Mouse (Mus musculus) hindbrain, embryonic 14.5 days (tissue): Measurements from ENCODE around the gene Uba3. TPM values are rescaled to one million over a fixed set of nuclear protein-coding genes. Genes with fewer than 3 reads are reported as not detected.

Source experiments
- ATAC-seq: fragments of 200-750 bp; cut with Nextera tagmentation; 2 replicates; pipeline ENCODE4 v1.8.0; 2017; ENCODE audit warnings: moderate number of reproducible peaks, mild to moderate bottlenecking, moderate TSS enrichment, moderate library complexity; ENCODE audit not compliant: low FRiP score
- DNase-seq: peaks from one replicate; pipeline ENCODE4 v3.0.0-alpha.2; 2015; ENCODE audit warnings: low spot score
- H3K27ac ChIP-seq: fragments of 300-500 bp; sonication (generic); 2 replicates; pipeline ENCODE4 v1.5.1; 2014; ENCODE audit warnings: mild to moderate bottlenecking, moderate library complexity
- H3K27me3 ChIP-seq: fragments of 300-500 bp; sonication (generic); 2 replicates; pipeline ENCODE4 v1.6.1; 2014; ENCODE audit warnings: mild to moderate bottlenecking, low read length, mixed read lengths; ENCODE audit not compliant: control insufficient read depth, insufficient read depth
- H3K36me3 ChIP-seq: fragments of 300-500 bp; sonication (generic); replicated peaks from 2 replicates; pipeline ENCODE4 v1.6.1; 2014; ENCODE audit not compliant: control insufficient read depth, insufficient read depth
- H3K4me1 ChIP-seq: fragments of 300-500 bp; sonication (generic); replicated peaks from 2 replicates; pipeline ENCODE4 v1.6.1; 2014; ENCODE audit warnings: antibody characterized with exemption, low read length, mixed read lengths; ENCODE audit not compliant: control insufficient read depth, insufficient read depth
- H3K4me2 ChIP-seq: fragments of 300-500 bp; sonication (generic); replicated peaks from 2 replicates; pipeline ENCODE4 v1.6.1; 2014; ENCODE audit warnings: mild to moderate bottlenecking, moderate library complexity
- H3K4me3 ChIP-seq: fragments of 300-500 bp; sonication (generic); replicated peaks from 2 replicates; pipeline ENCODE4 v1.5.1; 2014; ENCODE audit warnings: mild to moderate bottlenecking, low read length
- H3K9ac ChIP-seq: fragments of 300-500 bp; sonication (generic); 2 replicates; pipeline ENCODE4 v1.6.1; 2014
- H3K9me3 ChIP-seq: fragments of 300-500 bp; sonication (generic); 2 replicates; pipeline ENCODE4 v1.6.1; 2016; ENCODE audit warnings: low read length; ENCODE audit not compliant: control insufficient read depth
- WGBS: fragments of 180-500 bp; shearing (Covaris S2); extraction: QIAGEN DNeasy Blood & Tissue Kit; methylation state at CpG from one replicate; pipeline ENCODE4 v1.1.7; 2014; 5-methylcytosine and 5-hydroxymethylcytosine counted together
- polyA plus RNA-seq: library from polyadenylated mRNA; unstranded; fragments of >200 nt; fragmentation: Nextera tagmentation; extraction: Ambion mirVana; gene quantifications from 2 replicates; pipeline ENCODE4 v1.2.1, GENCODE M21; 2014

The Uba3 gene
- polyA plus RNA-seq, 1 experiment from 2014 or later: 95.8 TPM

GRCm38 (mm10) chr6:97204952-97205351 is 495 bp downstream of the Uba3 start:
- peaks cover 5% of the 10 kb centered on the region; the same call in 1 of the 2 replicates for H3K36me3 ChIP-seq
- no peaks in the 10 kb centered on the region for H3K27me3 ChIP-seq
- peak overlapping the region; percentile 72 for H3K4me2 ChIP-seq
- under 1% methylated on average over 16 of the region's 16 CpGs for WGBS
- H3K9ac ChIP-seq: peak overlapping the region; percentile 85
- H3K4me3 ChIP-seq: peak overlapping the region; percentile 77
- peak overlapping the region; percentile 84 for H3K27ac ChIP-seq
- H3K4me1 ChIP-seq: peaks cover 14% of the 10 kb centered on the region
- no peaks in the 10 kb centered on the region for H3K9me3 ChIP-seq
- DNase-seq: no peak
- ATAC-seq: peak; percentile 41

DNA sequence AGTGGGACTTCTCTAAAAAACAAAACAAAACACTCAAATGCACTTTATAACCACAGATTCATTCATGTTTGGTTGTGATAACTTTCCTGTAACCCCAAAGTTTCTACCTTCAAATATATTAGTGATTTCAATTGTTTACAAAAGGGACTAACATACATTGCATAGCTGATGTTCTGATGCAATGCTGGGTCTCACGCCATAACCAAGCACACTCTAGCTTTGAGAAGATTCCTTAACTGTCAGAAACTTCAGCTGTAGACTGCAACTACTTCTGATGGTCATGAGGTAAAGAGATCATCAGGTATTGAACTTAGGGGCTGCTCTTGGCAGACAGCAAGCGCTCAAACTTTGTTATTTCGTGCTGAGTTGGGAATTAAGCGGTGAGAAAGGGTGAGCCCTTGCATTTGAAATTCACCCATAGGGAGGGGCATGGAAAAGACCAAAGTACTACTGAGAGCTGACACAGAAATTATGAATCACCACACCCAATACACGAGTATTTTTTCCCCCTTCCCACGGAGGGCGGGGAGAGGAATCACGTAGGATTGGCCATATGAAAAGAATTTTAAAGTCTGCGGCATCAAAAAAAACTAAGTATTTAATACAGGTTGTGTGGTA is 1.1 kb downstream of the Uba3 start:
- ATAC-seq (no peak), DNase-seq (no peak)
- Histone ChIP-seq H3K4me2 (peak overlapping the region; percentile 72), H3K36me3 (peaks cover 5% of the 10 kb centered on the region; the same call in 1 of the 2 replicates), H3K9ac (peak overlapping the region; percentile 85), H3K4me1 (peaks cover 14% of the 10 kb centered on the region), H3K4me3 (peak overlapping the region; percentile 77), H3K27me3 (no peaks in the 10 kb centered on the region), H3K27ac (no peak overlapping the region), H3K9me3 (no peaks in the 10 kb centered on the region)
- 14% methylated on average over 9 of the region's 9 CpGs for WGBS

GRCm38 (mm10) chr6:97202477-97202876 is 3.0 kb downstream of the Uba3 start:
- H3K27me3 ChIP-seq: no peaks in the 10 kb centered on the region
- ATAC-seq: no peak
- H3K4me3 ChIP-seq: no peak overlapping the region
- H3K4me1 ChIP-seq: peaks cover 14% of the 10 kb centered on the region
- no peak for DNase-seq
- no peaks in the 10 kb centered on the region for H3K9me3 ChIP-seq
- H3K9ac ChIP-seq: no peak overlapping the region
- no peak overlapping the region for H3K27ac ChIP-seq
- H3K4me2 ChIP-seq: no peak overlapping the region
- 90% methylated on average over 3 of the region's 3 CpGs for WGBS
- peaks cover 13% of the 10 kb centered on the region for H3K36me3 ChIP-seq

GRCm38 (mm10) chr6:97200437-97200836 is 5.0 kb downstream of the Uba3 start:
- no peak overlapping the region for H3K4me3 ChIP-seq
- H3K36me3 ChIP-seq: peaks cover 33% of the 10 kb centered on the region
- DNase-seq: no peak
- H3K9ac ChIP-seq: no peak overlapping the region
- no peak overlapping the region for H3K27ac ChIP-seq
- WGBS: 36% methylated on average over 3 of the region's 3 CpGs
- H3K27me3 ChIP-seq: no peaks in the 10 kb centered on the region
- ATAC-seq: no peak
- no peaks in the 10 kb centered on the region for H3K9me3 ChIP-seq
- no peak overlapping the region for H3K4me2 ChIP-seq
- H3K4me1 ChIP-seq: peaks cover 14% of the 10 kb centered on the region

- peaks cover 15% of the 10 kb centered on the region for H3K4me1 ChIP-seq
- H3K4me2 ChIP-seq: peak overlapping the region; percentile 71
- WGBS: 11% methylated on average over 11 of the region's 11 CpGs
- peak overlapping the region; percentile 76 for H3K27ac ChIP-seq
- no peaks in the 10 kb centered on the region for H3K9me3 ChIP-seq
- peak overlapping the region; percentile 87 for H3K9ac ChIP-seq
- peaks cover 22% of the 10 kb centered on the region for H3K36me3 ChIP-seq
- peak; percentile 29 for DNase-seq
- H3K4me3 ChIP-seq: peak overlapping the region; percentile 69
- peak; percentile 64; the same call in 1 of the 2 replicates for ATAC-seq
- no peaks in the 10 kb centered on the region for H3K27me3 ChIP-seq
Measured at GRCm38 (mm10) chr6:97179367-97179828, 26.0 kb downstream of the Uba3 start.

DNA sequence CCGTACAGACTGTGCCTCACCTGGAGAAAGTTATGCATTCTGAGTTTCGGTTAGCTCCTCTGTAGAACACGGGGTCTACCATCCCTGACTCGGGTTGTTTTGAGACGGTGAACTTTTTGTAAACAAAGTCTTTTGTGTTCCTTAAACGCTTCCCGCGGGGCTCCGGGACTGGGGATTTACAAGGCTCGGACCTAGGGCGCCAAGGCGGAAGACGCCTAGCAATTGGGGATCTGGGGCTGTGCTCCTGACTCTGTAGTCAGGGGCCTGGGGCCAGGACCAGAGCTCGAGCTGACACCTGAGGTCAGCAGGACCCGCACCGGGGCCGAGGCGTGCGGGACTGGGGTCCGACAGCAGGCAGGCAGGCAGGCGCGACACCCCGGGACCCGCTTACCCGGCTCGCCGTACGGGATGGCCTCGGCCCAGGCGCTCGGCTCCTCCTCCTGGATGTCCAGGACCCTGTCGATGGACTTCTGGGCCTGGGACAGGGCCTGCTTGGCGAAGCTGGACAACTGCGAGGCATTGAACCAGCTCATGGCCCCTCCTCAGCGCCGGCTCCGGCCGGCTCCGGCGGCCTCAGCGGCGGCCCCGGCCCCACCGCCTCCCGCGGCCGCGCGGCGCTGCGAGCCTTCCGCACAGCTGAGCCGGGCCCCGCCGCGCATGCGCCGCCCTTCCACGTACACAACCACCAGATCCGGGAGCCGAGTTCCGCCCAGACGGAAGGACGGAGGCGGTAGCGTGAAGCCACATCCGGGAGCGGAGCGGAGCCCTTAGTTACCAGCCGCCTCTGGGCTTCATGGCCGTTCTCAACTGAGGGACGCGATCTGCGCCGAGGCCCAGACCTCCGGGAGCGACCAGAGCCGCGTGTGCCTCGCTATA is 26.7 kb downstream of the Uba3 start, which contains the start of gene Tmf1:
Gene Tmf1 (minus strand): TSS at position 632 of the 876 bp plus-strand sequence.
- H3K27ac ChIP-seq: peak within 1 kb of the TSS; percentile 83
- peak within 1 kb of the TSS; percentile 71 for H3K4me2 ChIP-seq
- H3K4me1 ChIP-seq: peaks cover 15% of the 10 kb centered on the region
- WGBS: under 1% methylated on average over 66 of the region's 80 CpGs
- peak within 1 kb of the TSS; percentile 69 for H3K4me3 ChIP-seq
- DNase-seq (peak; percentile 97), ATAC-seq (peak; percentile 97)
- H3K27me3 ChIP-seq: no peaks in the 10 kb centered on the region
- peaks cover 19% of the 10 kb centered on the region for H3K36me3 ChIP-seq
- H3K9ac ChIP-seq: peak within 1 kb of the TSS; percentile 87
- no peaks in the 10 kb centered on the region for H3K9me3 ChIP-seq

DNA sequence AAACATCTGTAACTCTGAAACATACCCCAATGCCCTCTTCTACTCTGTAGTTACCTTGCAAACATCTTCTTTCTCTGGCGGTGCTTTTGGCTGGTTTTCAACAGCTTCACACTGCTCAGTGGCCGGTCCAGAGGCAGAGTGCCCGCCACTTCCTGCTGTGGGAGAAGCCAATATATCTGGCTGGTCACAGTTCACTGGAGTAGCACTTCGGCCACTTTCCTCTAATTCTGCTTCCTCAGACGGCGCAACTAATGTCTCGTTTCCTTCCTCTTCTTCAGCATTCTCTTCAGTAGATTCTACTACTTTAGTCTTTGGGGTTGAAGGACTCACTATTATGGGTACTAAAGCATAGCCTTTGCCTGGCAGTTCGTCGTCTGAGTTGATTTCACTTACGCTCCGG is 29.7 kb downstream of the Uba3 start:
- 85% methylated on average over 11 of the region's 11 CpGs for WGBS
- ATAC-seq: no peak
- Histone ChIP-seq H3K4me1 (peaks cover 15% of the 10 kb centered on the region), H3K9ac (no peak overlapping the region), H3K4me3 (no peak overlapping the region), H3K36me3 (peaks cover 38% of the 10 kb centered on the region), H3K27ac (no peak overlapping the region), H3K9me3 (no peaks in the 10 kb centered on the region), H3K27me3 (no peaks in the 10 kb centered on the region), H3K4me2 (no peak overlapping the region)
- no peak for DNase-seq

DNA sequence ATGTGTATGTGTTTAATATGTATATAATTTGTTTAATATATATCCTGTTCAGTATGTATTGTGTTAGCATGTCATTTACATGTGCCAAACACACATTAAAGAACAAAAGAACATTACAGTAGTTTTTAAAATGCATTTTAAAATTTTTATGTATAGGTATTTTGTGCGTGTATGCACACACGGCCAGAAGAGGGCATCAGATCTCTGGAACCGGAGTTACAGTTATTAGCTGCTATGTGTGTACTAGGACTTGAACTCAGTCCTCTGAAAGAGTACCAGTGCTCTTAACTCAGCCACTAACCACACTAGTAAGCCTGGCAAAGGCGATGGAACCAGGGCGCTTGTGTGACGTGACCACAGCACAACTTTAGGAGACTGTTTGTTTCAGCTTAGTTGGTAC is 55.3 kb downstream of the Uba3 start:
- Histone ChIP-seq H3K36me3 (peaks cover 6% of the 10 kb centered on the region; the same call in 1 of the 2 replicates), H3K27me3 (no peaks in the 10 kb centered on the region), H3K27ac (no peak overlapping the region), H3K4me1 (peaks cover 17% of the 10 kb centered on the region), H3K9me3 (no peaks in the 10 kb centered on the region), H3K9ac (no peak overlapping the region), H3K4me2 (no peak overlapping the region), H3K4me3 (no peak overlapping the region)
- WGBS: 79% methylated on average over 6 of the region's 6 CpGs
- DNase-seq (no peak), ATAC-seq (no peak)

DNA sequence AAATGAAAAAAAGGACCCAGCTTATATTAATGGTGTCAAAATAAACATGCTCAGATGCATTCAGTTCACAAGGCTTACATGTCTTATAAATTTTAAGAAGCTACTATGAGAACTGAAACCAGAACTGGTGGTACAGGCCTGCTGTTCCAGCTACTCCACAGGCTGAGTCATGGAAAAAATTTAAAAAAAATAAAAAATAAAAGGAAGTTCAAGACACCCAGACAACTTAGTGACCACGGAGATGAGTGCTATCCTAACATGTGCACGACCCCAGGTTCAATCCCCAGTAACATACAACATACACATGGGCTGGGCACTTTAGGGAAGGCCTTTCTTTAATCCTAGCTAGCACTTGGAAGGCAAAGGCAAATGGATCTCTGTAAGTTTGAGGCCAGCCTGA is 55.7 kb downstream of the Uba3 start:
- peaks cover 17% of the 10 kb centered on the region for H3K4me1 ChIP-seq

More for the DNA sequence above, 55.7 kb downstream of the Uba3 start:
- Histone ChIP-seq H3K27me3 (no peaks in the 10 kb centered on the region), H3K9me3 (no peaks in the 10 kb centered on the region), H3K4me2 (no peak overlapping the region), H3K36me3 (peaks cover 6% of the 10 kb centered on the region; the same call in 1 of the 2 replicates), H3K4me3 (no peak overlapping the region), H3K9ac (no peak overlapping the region), H3K27ac (no peak overlapping the region)
- no peak for DNase-seq
- WGBS: 90% methylated on average over 2 of the region's 2 CpGs
- ATAC-seq: no peak
